Mouse (Mus musculus): Measurements from ENCODE around the gene Asl.

Gene Asl

DNA sequence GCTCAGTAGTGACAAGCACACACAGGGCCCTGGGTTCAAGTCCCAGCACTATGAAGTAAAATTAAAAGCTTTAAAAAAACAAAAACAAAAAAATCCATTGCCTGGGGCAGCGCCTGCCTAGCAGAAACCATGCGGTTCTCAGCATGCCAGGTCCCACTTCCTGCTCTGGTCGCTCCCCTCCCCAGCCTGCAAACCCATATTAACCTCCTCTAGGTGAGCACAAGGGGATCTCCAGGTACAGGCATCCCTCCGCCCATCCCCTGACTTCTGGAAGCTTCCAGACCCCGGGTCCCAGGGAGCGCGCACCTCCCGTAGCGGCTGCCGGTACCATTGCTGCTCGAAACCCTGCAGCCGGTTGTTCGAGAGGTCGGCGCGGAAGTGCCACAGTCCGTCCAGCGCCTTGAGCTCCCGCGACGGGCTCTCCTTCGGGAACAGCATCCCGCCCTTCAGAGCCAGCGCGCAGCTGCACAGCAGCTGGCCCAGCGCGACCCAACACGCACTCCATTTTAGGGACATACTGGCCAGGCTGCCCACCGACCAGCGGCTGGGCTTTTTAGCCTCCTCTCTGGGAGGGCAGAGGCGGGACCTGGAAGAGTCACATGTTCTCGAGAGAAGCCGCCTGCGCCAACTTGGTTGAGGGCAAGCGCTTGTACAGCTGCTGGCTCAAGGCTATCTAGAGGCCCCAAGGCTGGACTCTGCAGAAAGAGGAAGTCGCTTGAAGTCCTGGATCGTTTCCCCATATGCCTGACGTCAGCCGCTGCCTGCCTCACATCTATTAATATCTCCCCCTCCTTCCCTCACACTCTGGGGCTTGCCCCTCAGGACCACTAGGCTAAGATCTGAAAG, 26.5 kb downstream of the Asl start, which contains the start of gene Gusb:
Gene Gusb (minus strand): TSS at position 749 of the 846 bp plus-strand sequence.
- peak; percentile 81 for DNase-seq

GRCm38 (mm10) chr5:130001356-130001987, 27.6 kb downstream of the Asl start:
- no peak for DNase-seq

GRCm38 (mm10) chr5:130000735-130001134, 28.3 kb downstream of the Asl start:
- no peak for DNase-seq

DNA sequence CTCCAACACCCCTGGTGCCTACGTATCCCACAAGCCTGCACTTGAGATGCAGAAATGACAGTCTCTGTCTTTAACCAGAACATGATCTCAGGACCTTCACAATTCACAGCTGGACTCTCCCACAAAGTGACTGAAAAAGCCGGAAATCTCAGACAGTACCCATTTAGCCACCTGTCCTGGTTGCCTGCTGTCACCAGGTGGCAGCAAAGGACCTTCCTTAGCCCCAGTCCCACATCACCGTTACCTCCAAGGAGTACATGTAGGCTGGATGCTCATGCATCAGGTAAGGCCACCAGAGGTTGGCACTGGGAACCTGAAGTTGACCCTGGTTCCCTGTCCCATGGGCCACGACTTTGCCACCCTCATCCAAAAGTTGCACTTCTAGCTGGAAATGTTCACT, 29.9 kb downstream of the Asl start:
- peak; percentile 55 for DNase-seq

GRCm38 (mm10) chr5:129997700-129998099, 31.3 kb downstream of the Asl start:
- no peak for DNase-seq

DNA sequence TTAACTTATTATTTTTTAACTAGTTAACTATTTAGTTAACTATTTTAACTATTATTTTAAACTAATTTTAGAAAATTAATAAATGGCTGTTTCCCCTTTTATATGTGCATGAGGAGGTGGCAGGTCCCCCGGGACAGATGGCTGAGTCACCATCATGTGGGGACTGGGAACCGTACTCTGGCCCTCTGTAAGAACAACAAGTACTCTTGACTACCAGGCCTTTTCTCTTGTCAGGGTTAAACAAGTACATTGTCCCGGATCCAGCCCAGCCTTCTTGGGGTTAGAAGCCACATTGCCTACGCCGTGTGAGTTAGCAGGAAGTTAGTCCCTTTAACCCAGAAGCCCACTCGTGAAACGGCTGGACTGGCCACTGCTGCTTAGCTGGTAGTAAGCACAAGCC, 34.1 kb downstream of the Asl start:
- DNase-seq, result no peak

- no peak for DNase-seq
Measured at GRCm38 (mm10) chr5:129993374-129993773, 35.7 kb downstream of the Asl start.

DNA sequence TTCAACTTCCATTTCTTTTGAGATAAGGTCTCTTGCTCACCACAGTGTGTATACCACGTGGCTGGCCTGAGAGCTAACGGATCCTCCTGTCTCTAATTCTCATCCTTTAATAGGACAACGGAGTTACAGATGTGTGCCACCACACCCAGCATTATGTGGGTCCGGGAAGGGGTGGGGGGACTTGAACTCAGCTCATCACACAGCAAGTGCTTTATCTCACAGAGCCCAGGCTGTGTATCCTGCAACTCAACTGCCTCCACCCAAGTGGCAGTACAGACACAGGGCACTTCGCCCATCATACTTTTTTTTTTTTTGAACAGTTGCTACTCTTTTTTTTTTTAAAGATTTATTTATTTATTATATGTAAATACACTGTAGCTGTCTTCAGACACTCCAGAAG, 37.1 kb downstream of the Asl start:
- no peak for DNase-seq

- DNase-seq, result no peak
Measured at GRCm38 (mm10) chr5:129989376-129989775, 39.7 kb downstream of the Asl start.

GRCm38 (mm10) chr5:129980216-129980615, 48.8 kb downstream of the Asl start:
- no peak for DNase-seq

DNA sequence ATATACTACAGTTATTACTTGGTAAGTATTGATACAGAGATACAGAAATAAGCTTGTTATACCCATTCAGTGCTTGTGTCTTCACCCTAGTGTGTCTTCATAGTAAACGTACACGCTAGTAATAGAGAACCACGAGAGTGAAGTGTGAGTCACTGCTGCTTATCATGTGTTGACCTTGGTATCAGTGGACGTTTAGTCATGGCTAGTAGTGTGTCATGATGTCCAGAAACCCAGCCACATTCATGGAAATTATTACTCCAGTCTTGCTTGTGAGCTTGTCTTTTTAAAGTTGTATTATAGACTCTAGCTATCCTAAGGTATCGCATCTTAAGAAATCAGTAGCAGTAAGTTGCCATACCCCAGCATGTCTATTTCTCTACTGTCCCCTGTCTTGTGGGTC, 50.4 kb downstream of the Asl start:
- no peak for DNase-seq

- no peak for DNase-seq
Measured at GRCm38 (mm10) chr5:129977768-129978167, 51.3 kb downstream of the Asl start.

DNA sequence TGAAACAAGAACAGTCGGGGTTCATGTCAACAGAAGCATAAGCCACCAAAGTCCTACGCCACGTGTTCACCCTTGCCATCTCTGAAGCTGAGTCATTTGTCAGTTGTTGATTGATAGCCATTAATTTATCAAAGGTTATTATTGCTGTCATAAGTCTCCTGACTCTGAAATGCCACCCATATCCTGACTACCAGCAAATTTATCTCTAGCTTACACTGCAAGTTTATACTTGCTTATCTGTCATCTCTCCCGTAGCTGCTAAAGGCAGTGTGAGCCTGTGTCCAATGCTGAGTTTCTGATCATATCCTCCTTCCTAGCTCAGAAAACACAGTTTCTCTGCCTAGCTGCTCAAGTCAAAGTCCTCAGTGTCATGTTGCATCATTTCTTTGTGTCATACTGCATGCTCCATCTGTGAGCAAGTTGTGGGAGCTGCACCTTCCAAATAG, 54.2 kb downstream of the Asl start:
- no peak for DNase-seq

- DNase-seq, result no peak
Measured at GRCm38 (mm10) chr5:129974354-129974753, 54.7 kb downstream of the Asl start.

DNA sequence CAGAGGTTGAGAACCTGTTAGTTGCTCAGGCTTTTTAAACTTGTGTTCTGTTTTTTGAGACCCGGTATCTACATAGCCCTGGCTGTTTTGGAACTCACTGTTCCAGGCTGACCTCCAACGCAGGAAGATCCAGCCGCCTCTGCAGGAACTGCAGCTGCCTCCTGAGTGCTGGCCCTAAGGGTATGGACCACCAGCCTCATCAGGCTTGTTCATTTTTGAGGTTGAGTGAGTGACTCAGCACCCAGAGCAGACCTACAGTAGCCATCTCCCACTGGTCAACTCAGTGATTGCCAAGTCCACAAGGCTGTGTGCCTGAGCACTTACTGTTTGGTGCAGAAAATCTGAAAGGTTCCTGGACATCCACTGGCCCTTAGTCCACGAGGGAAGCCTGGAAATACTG, 57.6 kb downstream of the Asl start:
- peak; percentile 14 for DNase-seq

- DNase-seq, result no peak
Measured at GRCm38 (mm10) chr5:129968417-129968816, 60.6 kb downstream of the Asl start.

- no peak for DNase-seq
Measured at GRCm38 (mm10) chr5:129966448-129966847, 62.6 kb downstream of the Asl start.

GRCm38 (mm10) chr5:129963224-129963623, 65.8 kb downstream of the Asl start:
- DNase-seq, result no peak
